Comparison of ENCODE assay signal across 26 mouse cellular contexts in genomic region chr4:10915271-10915670, GRCm38 (mm10). TPM values are rescaled to one million over a fixed set of nuclear protein-coding genes. Genes with fewer than 3 reads are reported as not detected.
DNase-seq lines count a peak whose midpoint lies in the region; ATAC-seq and TF ChIP-seq lines count a peak whose summit lies in the region.
"Had no signal": no experiment of that assay in that cellular context is flagged by ENCODE, and none has a peak within 500 bp of the region (broad histone marks: within the 10 kb centered on the region; RNA-seq: fewer than 3 reads in every experiment).

No protein-coding gene starts in this region.

- no peaks in the 10 kb centered on the region for H3K27me3 ChIP-seq in midbrain, embryonic 11.5 days (ENCODE audit: control insufficient read depth, insufficient read depth, low read length)
- no peaks in the 10 kb centered on the region for H3K27me3 ChIP-seq in midbrain, embryonic 15.5 days (replicated peaks)
- H3K27me3 ChIP-seq in liver, postnatal 0 days (ENCODE audit: insufficient read depth, low read length), result no peaks in the 10 kb centered on the region
- H3K27me3 ChIP-seq: hindbrain, embryonic 13.5 days; megakaryocyte, embryonic 14.5 days; midbrain, embryonic 13.5 days; neural tube, embryonic 15.5 days had no signal

- no peak for TF ChIP-seq CTCF in liver, postnatal 0 days (IDR thresholded peaks at IDR 0.05; ENCODE audit: low read depth)

- ATAC-seq in midbrain, embryonic 11.5 days (ENCODE audit: low FRiP score), result no peak
- no peak for ATAC-seq in midbrain, embryonic 15.5 days (replicated peaks)
- ATAC-seq in liver, postnatal 0 days, result no peak
- ATAC-seq in cerebellum, adult (ENCODE audit: insufficient number of reproducible peaks, low FRiP score, low TSS enrichment), result no peak
- ATAC-seq: forebrain, embryonic 14.5 days; midbrain, embryonic 13.5 days had no signal

- H3K4me1 ChIP-seq in midbrain, embryonic 11.5 days (ENCODE audit: control insufficient read depth, insufficient read depth, low read length), result no peaks in the 10 kb centered on the region
- no peaks in the 10 kb centered on the region for H3K4me1 ChIP-seq in midbrain, embryonic 15.5 days
- H3K4me1 ChIP-seq in liver, postnatal 0 days (ENCODE audit: insufficient read depth), result peaks cover 42% of the 10 kb centered on the region
- H3K4me1 ChIP-seq: hindbrain, embryonic 13.5 days; midbrain, embryonic 13.5 days; neural tube, embryonic 15.5 days had no signal

- no peaks in the 10 kb centered on the region for H3K36me3 ChIP-seq in midbrain, embryonic 11.5 days (ENCODE audit: control insufficient read depth, insufficient read depth, low read length)
- no peaks in the 10 kb centered on the region for H3K36me3 ChIP-seq in midbrain, embryonic 15.5 days (replicated peaks)
- no peaks in the 10 kb centered on the region for H3K36me3 ChIP-seq in liver, postnatal 0 days (replicated peaks; ENCODE audit: insufficient read depth, low read length)
- H3K36me3 ChIP-seq: G1E; hindbrain, embryonic 13.5 days; midbrain, embryonic 13.5 days; neural tube, embryonic 15.5 days had no signal

- H3K4me2 ChIP-seq in midbrain, embryonic 11.5 days, result no peak overlapping the region
- no peak overlapping the region for H3K4me2 ChIP-seq in midbrain, embryonic 15.5 days
- no peak overlapping the region for H3K4me2 ChIP-seq in liver, postnatal 0 days (ENCODE audit: low read depth, low read length)
- H3K4me2 ChIP-seq: heart, embryonic 11.5 days; hindbrain, embryonic 13.5 days; midbrain, embryonic 13.5 days; neural tube, embryonic 15.5 days had no signal

- no peak overlapping the region for H3K4me3 ChIP-seq in midbrain, embryonic 11.5 days (ENCODE audit: low read depth, low read length)
- H3K4me3 ChIP-seq in midbrain, embryonic 15.5 days, result no peak overlapping the region
- H3K4me3 ChIP-seq in liver, postnatal 0 days (ENCODE audit: low read depth, low read length), result no peak overlapping the region
- H3K4me3 ChIP-seq: gastrocnemius, adult 2 months; hindbrain, embryonic 13.5 days; midbrain, embryonic 13.5 days; neural tube, embryonic 15.5 days had no signal

- H3K27ac ChIP-seq in midbrain, embryonic 11.5 days (ENCODE audit: low read depth, low read length), result no peak overlapping the region
- H3K27ac ChIP-seq in midbrain, embryonic 15.5 days, result no peak overlapping the region
- H3K27ac ChIP-seq in liver, postnatal 0 days (ENCODE audit: low read depth), result peak overlapping the region; percentile 3; the same call in 1 of the 2 replicates
- H3K27ac ChIP-seq: gastrocnemius, adult 2 months; hindbrain, embryonic 13.5 days; kidney, postnatal 0 days; midbrain, embryonic 13.5 days; neural tube, embryonic 15.5 days had no signal

- DNase-seq in midbrain, embryonic 11.5 days (ENCODE audit: low spot score, missing footprints), result peak; percentile 19
- peak; percentile 58 for DNase-seq in brain, adult 2 months (ENCODE audit: low read depth, low spot score)
- DNase-seq in liver, postnatal 0 days, result no peak
- no peak for DNase-seq in urinary bladder, adult 2 months (ENCODE audit: low spot score)
- no peak for DNase-seq in layer of hippocampus, adult 18-20 months (ENCODE audit: low spot score in 2 of 2)
- DNase-seq: adrenal gland, adult 8-10 months; cerebellum, adult 18-20 months; cerebellum, postnatal 14 days; gastrocnemius, adult 2 months; gastrocnemius, postnatal 36 days; heart, adult 18-20 months; heart, postnatal 36 days; kidney, adult 8-10 months; kidney, postnatal 4 days; layer of hippocampus, postnatal 36 days; lung, postnatal 36 days had no signal

- no peak overlapping the region for H3K9ac ChIP-seq in midbrain, embryonic 11.5 days (ENCODE audit: low read length)
- no peak overlapping the region for H3K9ac ChIP-seq in midbrain, embryonic 15.5 days
- no peak overlapping the region for H3K9ac ChIP-seq in liver, postnatal 0 days (replicated peaks)
- H3K9ac ChIP-seq: hindbrain, embryonic 13.5 days; midbrain, embryonic 13.5 days; neural tube, embryonic 15.5 days had no signal

- no peak for TF ChIP-seq EP300 in liver, postnatal 0 days (IDR thresholded peaks at IDR 0.05; ENCODE audit: low read depth)

- 86% methylated on average over 3 of the region's 3 CpGs for WGBS in midbrain, embryonic 11.5 days
- 86% methylated on average over 3 of the region's 3 CpGs for WGBS in midbrain, embryonic 15.5 days
- 73% methylated on average over 3 of the region's 3 CpGs for WGBS in liver, postnatal 0 days (ENCODE audit: insufficient replicate concordance)

- no peaks in the 10 kb centered on the region for H3K9me3 ChIP-seq in midbrain, embryonic 11.5 days (ENCODE audit: control insufficient read depth, low read length)
- H3K9me3 ChIP-seq in midbrain, embryonic 15.5 days, result no peaks in the 10 kb centered on the region
- H3K9me3 ChIP-seq in liver, postnatal 0 days (ENCODE audit: low read length), result no peaks in the 10 kb centered on the region
- H3K9me3 ChIP-seq: hindbrain, embryonic 13.5 days; megakaryocyte, embryonic 14.5 days; midbrain, embryonic 13.5 days; neural tube, embryonic 15.5 days had no signal

RNA-seq across cellular contexts. Expression of gene 2610301B20Rik, which starts 41.0 kb away (rescaled TPM):
- polyA plus RNA-seq in midbrain, embryonic 11.5 days (2014; fragmentation: Nextera tagmentation; extraction: Ambion mirVana), result 63.8 and 66.2 TPM in 2 replicates
- 47.6 and 47.7 TPM in 2 replicates for polyA plus RNA-seq in midbrain, embryonic 15.5 days (2015; fragmentation: Nextera tagmentation; extraction: Ambion mirVana)
- polyA plus RNA-seq in liver, postnatal 0 days (2015; fragmentation: Nextera tagmentation; extraction: Ambion mirVana), result 5.9 and 6.1 TPM in 2 replicates
- polyA plus RNA-seq in urinary bladder, adult 2 months (2012; rRNA removed), result 20.0 and 20.9 TPM in 2 replicates
- 10 to 100 TPM; 36.4 to 36.8 TPM for total RNA-seq in layer of hippocampus, adult 18-20 months (2021)

Comparison
In these comparisons a context has a peak if more than half of its experiments do, and no peak if none do; other contexts are left out.
1. DNase-seq: peak in midbrain, embryonic 11.5 days (single experiment) and brain, adult 2 months (single experiment); none in liver, postnatal 0 days (single experiment), urinary bladder, adult 2 months (single experiment) and layer of hippocampus, adult 18-20 months (0 of 2).